Mouse (Mus musculus): ENCODE measurements at regions not wholly inside any gene's neighbourhood (a gene's known extent, or its start where the extent isn't known, plus 50 kb on each side); places are given as distances from the start of the nearest gene placed in this dataset. TPM values are rescaled to one million over a fixed set of nuclear protein-coding genes. Genes with fewer than 3 reads are reported as not detected.

- 53% methylated on average over 2 of the region's 2 CpGs for WGBS
- Histone ChIP-seq H3K27ac (ENCODE audit: low read length) (no peak overlapping the region), H3K4me3 (ENCODE audit: low read length) (no peak overlapping the region), H3K4me2 (replicated peaks; ENCODE audit: low read depth, low read length) (no peak overlapping the region), H3K9me3 (ENCODE audit: low read length) (no peaks in the 10 kb centered on the region), H3K36me3 (ENCODE audit: insufficient read depth, low read length) (no peaks in the 10 kb centered on the region), H3K9ac (replicated peaks; ENCODE audit: low read length) (no peak overlapping the region), H3K4me1 (ENCODE audit: insufficient read depth, low read length) (no peaks in the 10 kb centered on the region), H3K27me3 (ENCODE audit: insufficient read depth, low read length) (no peaks in the 10 kb centered on the region)
- ATAC-seq (ENCODE audit: low FRiP score, low TSS enrichment): no peak
Observed at GRCm38 (mm10) chr10:46350196-46350595, 772.6 kb downstream of the Hace1 start.

- no peaks in the 10 kb centered on the region for H3K27me3 ChIP-seq (ENCODE audit: insufficient read depth, low read length)
- H3K4me2 ChIP-seq (replicated peaks; ENCODE audit: low read depth, low read length): no peak overlapping the region
- H3K4me3 ChIP-seq (ENCODE audit: low read length): no peak overlapping the region
- H3K9ac ChIP-seq (replicated peaks; ENCODE audit: low read length): no peak overlapping the region
- H3K36me3 ChIP-seq (ENCODE audit: insufficient read depth, low read length): no peaks in the 10 kb centered on the region
- H3K27ac ChIP-seq (ENCODE audit: low read length): no peak overlapping the region
- no peaks in the 10 kb centered on the region for H3K4me1 ChIP-seq (ENCODE audit: insufficient read depth, low read length)
- no peaks in the 10 kb centered on the region for H3K9me3 ChIP-seq (ENCODE audit: low read length)
- 73% methylated on average over 1 of the region's 1 CpGs for WGBS
- no peak for ATAC-seq (ENCODE audit: low FRiP score, low TSS enrichment)
Observed at GRCm38 (mm10) chr10:46356775-46357174, 779.1 kb downstream of the Hace1 start.

GRCm38 (mm10) chr10:46373715-46374475 lies 796.3 kb downstream of the Hace1 start:
- no peak overlapping the region for H3K27ac ChIP-seq (ENCODE audit: low read length)
- H3K4me3 ChIP-seq (ENCODE audit: low read length): no peak overlapping the region
- no peaks in the 10 kb centered on the region for H3K36me3 ChIP-seq (ENCODE audit: insufficient read depth, low read length)
- H3K9ac ChIP-seq (replicated peaks; ENCODE audit: low read length): no peak overlapping the region
- H3K4me2 ChIP-seq (replicated peaks; ENCODE audit: low read depth, low read length): no peak overlapping the region
- H3K9me3 ChIP-seq (ENCODE audit: low read length): no peaks in the 10 kb centered on the region
- no peaks in the 10 kb centered on the region for H3K4me1 ChIP-seq (ENCODE audit: insufficient read depth, low read length)
- WGBS: 76% methylated on average over 7 of the region's 7 CpGs
- no peak for ATAC-seq (ENCODE audit: low FRiP score, low TSS enrichment)
- no peaks in the 10 kb centered on the region for H3K27me3 ChIP-seq (ENCODE audit: insufficient read depth, low read length)

- Histone ChIP-seq H3K27me3 (ENCODE audit: insufficient read depth, low read length) (no peaks in the 10 kb centered on the region), H3K4me1 (ENCODE audit: insufficient read depth, low read length) (no peaks in the 10 kb centered on the region), H3K9ac (replicated peaks; ENCODE audit: low read length) (no peak overlapping the region), H3K4me3 (ENCODE audit: low read length) (no peak overlapping the region), H3K9me3 (ENCODE audit: low read length) (no peaks in the 10 kb centered on the region), H3K36me3 (ENCODE audit: insufficient read depth, low read length) (no peaks in the 10 kb centered on the region), H3K4me2 (replicated peaks; ENCODE audit: low read depth, low read length) (no peak overlapping the region), H3K27ac (ENCODE audit: low read length) (no peak overlapping the region)
- no peak for ATAC-seq (ENCODE audit: low FRiP score, low TSS enrichment)
- WGBS: 89% methylated on average over 3 of the region's 3 CpGs
Observed at GRCm38 (mm10) chr10:46374646-46375045, 797.0 kb downstream of the Hace1 start.

- H3K4me3 ChIP-seq (ENCODE audit: low read length): no peak overlapping the region
- 84% methylated on average over 4 of the region's 4 CpGs for WGBS
- H3K27ac ChIP-seq (ENCODE audit: low read length): no peak overlapping the region
- H3K4me1 ChIP-seq (ENCODE audit: insufficient read depth, low read length): no peaks in the 10 kb centered on the region
- H3K27me3 ChIP-seq (ENCODE audit: insufficient read depth, low read length): no peaks in the 10 kb centered on the region
- no peak for ATAC-seq (ENCODE audit: low FRiP score, low TSS enrichment)
- H3K4me2 ChIP-seq (replicated peaks; ENCODE audit: low read depth, low read length): no peak overlapping the region
- H3K9me3 ChIP-seq (ENCODE audit: low read length): no peaks in the 10 kb centered on the region
- H3K36me3 ChIP-seq (ENCODE audit: insufficient read depth, low read length): no peaks in the 10 kb centered on the region
- no peak overlapping the region for H3K9ac ChIP-seq (replicated peaks; ENCODE audit: low read length)
Observed at GRCm38 (mm10) chr10:46397089-46397488, 819.5 kb downstream of the Hace1 start.

- WGBS: 82% methylated on average over 2 of the region's 2 CpGs
- ATAC-seq (ENCODE audit: low FRiP score, low TSS enrichment): no peak
Observed at GRCm38 (mm10) chr10:46403883-46404282, 826.3 kb downstream of the Hace1 start.

More at GRCm38 (mm10) chr10:46403883-46404282, 826.3 kb downstream of the Hace1 start:
- no peaks in the 10 kb centered on the region for H3K36me3 ChIP-seq (ENCODE audit: insufficient read depth, low read length)
- no peaks in the 10 kb centered on the region for H3K9me3 ChIP-seq (ENCODE audit: low read length)
- no peak overlapping the region for H3K9ac ChIP-seq (replicated peaks; ENCODE audit: low read length)
- no peaks in the 10 kb centered on the region for H3K4me1 ChIP-seq (ENCODE audit: insufficient read depth, low read length)
- H3K4me2 ChIP-seq (replicated peaks; ENCODE audit: low read depth, low read length): no peak overlapping the region
- no peak overlapping the region for H3K27ac ChIP-seq (ENCODE audit: low read length)
- H3K4me3 ChIP-seq (ENCODE audit: low read length): no peak overlapping the region
- no peaks in the 10 kb centered on the region for H3K27me3 ChIP-seq (ENCODE audit: insufficient read depth, low read length)

Small RNAs in the stretch of these regions (microRNA-seq; reads per million reads assigned to microRNA genes)
- gene Gm27410: not detected
